ENCODE assay signal across 16 mouse cellular contexts in the genomic region with DNA sequence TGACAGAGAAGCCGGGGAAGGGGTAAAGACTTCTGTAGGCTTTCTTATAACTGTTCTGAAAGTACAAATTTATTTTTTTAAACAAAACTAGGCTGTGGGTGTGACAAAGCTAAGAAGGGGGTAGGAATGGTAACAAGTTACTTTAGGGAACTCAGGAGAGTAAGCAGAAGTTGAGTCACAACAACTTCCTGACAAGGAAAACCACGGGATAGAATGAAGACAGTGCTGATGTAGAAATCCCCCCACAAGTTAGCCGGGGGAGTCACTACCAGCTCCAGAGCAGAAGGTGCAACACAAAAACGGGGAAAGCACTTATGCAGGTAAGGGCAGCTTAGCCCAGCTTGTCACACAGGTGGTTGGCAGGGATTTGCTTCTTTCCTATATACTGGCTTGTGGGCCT.
"Had no signal": no experiment of that assay in that cellular context is flagged by ENCODE, and none has a peak within 500 bp of the region (broad histone marks: within the 10 kb centered on the region; RNA-seq: fewer than 3 reads in every experiment).

No protein-coding gene starts in this region.

- H3K4me1 ChIP-seq: lung, embryonic 15.5 days; midbrain, embryonic 10.5 days; midbrain, embryonic 12.5 days; neural tube, embryonic 12.5 days; stomach, embryonic 15.5 days had no signal

- H3K27me3 ChIP-seq: lung, embryonic 15.5 days; midbrain, embryonic 12.5 days; neural tube, embryonic 12.5 days; stomach, embryonic 15.5 days had no signal

- H3K36me3 ChIP-seq: stomach, embryonic 15.5 days had no signal

- ATAC-seq: lung, postnatal 0 days; midbrain, embryonic 16.5 days had no signal

- H3K27ac ChIP-seq: lung, embryonic 15.5 days; midbrain, embryonic 10.5 days; midbrain, embryonic 12.5 days; neural tube, embryonic 12.5 days; stomach, embryonic 15.5 days; stomach, postnatal 0 days had no signal

- DNase-seq: lung, adult 2 months; lung, postnatal 14 days; lung, postnatal 36 days; midbrain, embryonic 14.5 days; right cerebral cortex, postnatal 14 days; thymus, adult 2 months; thymus, postnatal 25 days; thymus, postnatal 4 days had no signal

- H3K4me3 ChIP-seq: lung, embryonic 15.5 days; midbrain, embryonic 10.5 days; midbrain, embryonic 12.5 days; neural tube, embryonic 12.5 days; stomach, embryonic 15.5 days had no signal

- H3K9me3 ChIP-seq: lung, embryonic 15.5 days; midbrain, embryonic 10.5 days; midbrain, embryonic 12.5 days; neural tube, embryonic 12.5 days; stomach, embryonic 15.5 days had no signal
